Mouse (Mus musculus) G1E (cell line): ENCODE results near the gene Dcaf8.

Experiments used
- CTCF ChIP-seq: IDR thresholded peaks from 2 replicates; pipeline ENCODE4 v1.5.1; 2012; ENCODE audit warnings: low read depth, low read length, inconsistent platforms, mixed read lengths
- TAL1 ChIP-seq: conservative IDR thresholded peaks from 2 replicates; pipeline ENCODE4 v1.6.1; 2012; ENCODE audit warnings: low read depth, low read length, inconsistent platforms, mixed read lengths

- TF ChIP-seq CTCF (no peak), TAL1 (no peak)
These were observed 64.9 kb downstream of the Dcaf8 start for GRCm38 (mm10) chr1:172212776-172213175.
